Mouse (Mus musculus): ENCODE results near the gene Zfp750.

The Zfp750 gene

DNA sequence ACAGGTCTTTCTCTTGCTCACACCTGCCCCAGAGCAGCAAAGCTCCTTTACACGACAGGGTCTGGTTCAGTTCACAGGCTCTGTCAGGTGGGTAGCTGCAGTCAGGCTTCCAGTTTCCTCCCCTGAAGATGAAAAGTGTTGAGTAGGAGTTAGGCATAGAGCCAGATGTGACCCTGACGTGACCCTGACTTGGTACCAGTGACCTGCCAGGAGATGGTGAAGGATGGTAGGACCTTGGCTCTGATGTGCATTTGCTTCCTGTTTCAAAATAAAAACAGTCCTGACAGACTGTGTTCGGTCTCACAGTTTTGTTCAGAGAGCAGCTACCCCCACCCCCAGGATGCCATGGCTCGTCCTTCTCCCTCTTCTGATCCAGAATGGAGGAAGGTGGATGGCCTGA lies 23.3 kb upstream of the Zfp750 start:
- DNase-seq (ENCODE audit: low spot score): no peak

- DNase-seq (ENCODE audit: low spot score): no peak
Measured at GRCm38 (mm10) chr11:121536528-121536927, 17.4 kb upstream of the Zfp750 start.

GRCm38 (mm10) chr11:121529747-121530146 lies 10.6 kb upstream of the Zfp750 start:
- DNase-seq (ENCODE audit: low spot score): no peak

DNA sequence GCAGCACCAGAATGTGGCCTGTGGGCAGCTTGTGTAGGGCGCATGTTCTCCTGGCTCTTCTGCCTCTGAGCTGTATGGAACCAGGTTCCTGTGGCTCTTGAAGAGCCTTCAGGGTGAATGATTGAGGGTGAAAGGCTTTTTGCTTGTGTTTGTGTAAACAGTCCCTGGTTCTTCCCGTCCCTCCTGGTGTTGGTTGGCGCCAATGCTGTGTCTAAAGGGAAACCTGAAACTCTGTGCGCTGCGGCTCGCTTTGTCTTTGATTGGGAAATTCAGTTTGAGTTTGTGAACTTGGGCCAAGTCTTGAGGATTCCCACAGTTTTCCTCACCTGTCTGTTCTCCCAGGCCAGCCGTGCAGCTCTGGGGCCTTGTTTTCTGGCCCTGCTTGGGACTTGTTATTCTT lies 5.1 kb upstream of the Zfp750 start:
- no peak for DNase-seq (ENCODE audit: low spot score)

DNA sequence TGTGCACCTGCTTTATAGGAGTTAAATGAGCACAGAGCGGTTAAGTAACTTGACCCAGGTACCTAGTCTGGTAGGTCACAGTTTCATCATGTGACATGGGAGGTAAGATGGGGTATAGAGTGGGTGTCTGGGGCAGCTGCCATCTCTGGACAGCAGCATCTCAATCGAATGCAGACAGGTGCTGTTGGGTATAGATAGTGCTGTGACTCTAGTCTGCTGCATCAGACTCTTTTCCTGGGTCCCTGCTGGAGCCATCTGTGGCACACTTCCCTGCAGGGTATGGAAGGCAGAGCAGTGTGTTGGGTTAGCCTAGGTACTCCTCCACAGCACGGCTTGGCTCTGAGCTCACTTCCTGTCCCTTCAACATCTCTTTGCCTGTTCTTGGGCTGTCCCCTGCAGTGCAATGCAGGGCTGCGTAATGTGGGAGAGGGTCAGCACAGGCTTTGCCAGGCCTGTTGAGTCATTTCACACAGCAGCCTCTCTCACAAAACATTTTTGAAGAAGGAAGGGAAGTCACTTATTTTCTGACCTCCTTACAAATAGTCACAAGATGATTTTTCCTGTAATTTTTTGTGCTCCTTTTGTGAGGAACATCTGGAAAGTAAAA lies 3.1 kb upstream of the Zfp750 start:
- no peak for DNase-seq (ENCODE audit: low spot score)

DNA sequence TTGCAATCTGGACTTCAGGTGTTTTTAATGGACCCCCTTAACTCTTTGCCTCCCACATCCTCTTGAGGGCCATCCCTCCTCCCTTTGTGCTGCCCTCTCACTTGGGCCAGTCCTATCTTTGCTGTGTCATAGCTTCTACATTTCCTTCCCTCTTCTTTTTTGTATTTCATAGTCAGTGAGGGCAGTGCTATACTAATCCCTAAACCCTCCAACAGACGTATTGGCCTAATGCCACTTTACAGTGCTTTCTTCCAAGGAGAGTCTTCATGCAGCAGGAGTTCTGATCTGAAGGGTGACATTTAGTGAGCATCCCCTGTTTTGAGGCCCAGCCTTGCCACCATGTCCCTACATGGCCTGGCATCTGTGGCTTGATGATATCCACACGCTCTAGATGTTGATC lies 1.6 kb upstream of the Zfp750 start:
- no peak for DNase-seq (ENCODE audit: low spot score)

GRCm38 (mm10) chr11:121519703-121520102 lies 570 bp upstream of the Zfp750 start:
- DNase-seq (ENCODE audit: low spot score): no peak

- no peak for DNase-seq (ENCODE audit: low spot score)
Measured at GRCm38 (mm10) chr11:121517687-121518465, 1.3 kb downstream of the Zfp750 start.

- DNase-seq (ENCODE audit: low spot score): no peak
Measured at GRCm38 (mm10) chr11:121516906-121517305, 2.2 kb downstream of the Zfp750 start.

DNA sequence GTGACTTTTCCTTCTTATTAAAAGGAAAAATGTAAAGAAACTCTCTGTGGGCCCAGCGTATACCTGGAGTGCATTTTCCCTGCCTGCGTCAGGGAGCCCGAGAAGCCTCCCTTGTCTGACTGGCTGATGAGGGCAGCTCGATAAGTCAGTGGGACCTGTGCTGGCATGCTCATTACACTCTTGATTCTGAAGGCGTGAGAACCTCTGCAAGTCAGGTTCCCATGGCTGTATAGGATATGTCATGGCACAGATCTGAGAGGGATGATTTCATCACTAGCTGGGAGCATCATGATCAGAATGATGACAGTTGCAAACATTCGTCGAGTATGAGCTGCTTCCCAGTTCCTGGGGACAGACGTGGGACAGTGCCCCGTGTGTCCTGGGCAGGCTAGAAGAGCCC lies 3.1 kb downstream of the Zfp750 start:
- no peak for DNase-seq (ENCODE audit: low spot score)

GRCm38 (mm10) chr11:121512896-121513572 lies 6.1 kb downstream of the Zfp750 start:
- no peak for DNase-seq (ENCODE audit: low spot score)

GRCm38 (mm10) chr11:121510512-121511246 lies 8.5 kb downstream of the Zfp750 start:
- DNase-seq (ENCODE audit: low spot score): no peak

DNA sequence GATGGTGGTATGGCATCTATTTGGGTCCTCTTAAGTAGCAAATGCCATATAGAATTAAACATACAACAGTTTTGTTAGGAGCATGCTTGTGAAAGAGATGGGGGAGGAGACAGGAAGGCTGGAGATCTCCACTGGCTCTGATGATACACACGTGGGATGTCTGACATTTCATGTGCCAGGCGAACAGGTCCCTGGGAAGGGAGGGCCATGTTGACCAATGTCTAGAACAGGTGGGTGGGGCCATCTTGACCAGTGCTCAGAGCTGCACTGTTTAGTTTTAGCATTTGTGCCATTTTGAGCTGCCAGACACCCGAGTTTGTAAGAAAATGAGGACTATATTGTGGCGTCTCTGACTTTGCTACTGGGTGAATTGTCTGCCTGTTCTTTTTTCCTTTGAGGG lies 10.7 kb downstream of the Zfp750 start:
- no peak for DNase-seq (ENCODE audit: low spot score)

- no peak for DNase-seq (ENCODE audit: low spot score)
Measured at GRCm38 (mm10) chr11:121502000-121502860, 16.9 kb downstream of the Zfp750 start.

GRCm38 (mm10) chr11:121501525-121501924 lies 17.6 kb downstream of the Zfp750 start:
- no peak for DNase-seq (ENCODE audit: low spot score)

DNA sequence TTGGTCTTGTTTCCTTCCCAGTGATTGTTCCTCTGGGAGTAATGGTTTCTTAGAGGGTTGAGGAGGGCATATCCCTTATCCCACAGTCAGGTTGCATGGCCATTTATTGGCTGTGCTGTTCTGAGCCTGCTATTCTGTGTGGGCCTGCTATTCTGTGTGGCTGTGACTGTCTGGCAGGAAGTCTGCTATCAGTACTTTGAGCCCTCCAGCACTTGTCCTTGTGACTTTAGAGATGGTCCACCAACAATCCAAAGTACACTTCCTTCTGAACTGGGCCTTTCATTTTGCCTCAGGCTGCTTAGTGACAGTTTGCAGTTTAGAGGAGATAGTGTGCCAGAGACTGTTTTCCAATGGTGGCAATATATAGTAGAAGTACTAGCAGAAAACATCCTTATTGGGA lies 18.5 kb downstream of the Zfp750 start:
- no peak for DNase-seq (ENCODE audit: low spot score)

DNA sequence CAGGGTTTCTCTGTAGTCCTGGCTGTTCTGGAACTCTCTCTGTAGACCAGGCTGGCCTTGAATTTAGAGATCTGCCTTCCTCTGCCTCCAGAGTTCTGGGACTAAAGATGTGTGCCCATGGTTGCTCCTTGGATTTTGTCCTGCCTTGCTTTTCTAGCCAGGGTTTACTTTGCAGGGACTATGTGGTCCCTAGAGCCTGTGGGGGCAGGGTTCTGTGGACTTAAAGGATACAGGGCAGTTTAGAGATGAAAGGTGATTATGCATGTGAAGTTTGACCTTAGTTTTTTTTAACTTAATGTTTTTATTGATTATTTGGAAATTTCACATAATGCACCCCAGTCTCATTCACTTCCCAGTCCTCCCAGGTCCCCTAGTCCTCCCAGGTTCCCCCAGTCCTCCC lies 28.5 kb downstream of the Zfp750 start:
- no peak for DNase-seq (ENCODE audit: low spot score)

GRCm38 (mm10) chr11:121485882-121486281 lies 33.3 kb downstream of the Zfp750 start:
- DNase-seq (ENCODE audit: low spot score): no peak

- DNase-seq (ENCODE audit: low spot score): no peak
Measured at GRCm38 (mm10) chr11:121481129-121481528, 38.0 kb downstream of the Zfp750 start.

GRCm38 (mm10) chr11:121479476-121480203 lies 39.5 kb downstream of the Zfp750 start:
- no peak for DNase-seq (ENCODE audit: low spot score)
